Mouse (Mus musculus): ENCODE measurements around the gene 6030468B19Rik. TPM values are rescaled to one million over a fixed set of nuclear protein-coding genes. Genes with fewer than 3 reads are reported as not detected.
"Not testable (repeated sequence)": the region's sequence is repeated elsewhere in the genome, so short reads cannot be mapped to it uniquely, and the experiment has no call there.

The 6030468B19Rik gene
- polyA plus RNA-seq, 1 experiment from 2014 or later, result 0.69 TPM

GRCm38 (mm10) chr11:117826164-117826563 is 28.7 kb downstream of the 6030468B19Rik start:
- DNase-seq (ENCODE audit: low spot score), result peak; percentile 58
- Histone ChIP-seq H3K36me3 (replicated peaks) (peaks cover 31% of the 10 kb centered on the region), H3K9me3 (no peaks in the 10 kb centered on the region), H3K4me1 (peaks cover 64% of the 10 kb centered on the region), H3K27me3 (replicated peaks; ENCODE audit: low read depth, poor library complexity, severe bottlenecking) (no peaks in the 10 kb centered on the region), H3K27ac (replicated peaks) (peak overlapping the region; percentile 97), H3K4me3 (peak overlapping the region; percentile 85)
- 10% methylated on average over 5 of the region's 5 CpGs for WGBS

- no peak overlapping the region for H3K4me3 ChIP-seq
- H3K27ac ChIP-seq (replicated peaks), result peak overlapping the region; percentile 97; the same call in 1 of the 2 replicates
- peaks cover 66% of the 10 kb centered on the region for H3K4me1 ChIP-seq
- no peaks in the 10 kb centered on the region for H3K27me3 ChIP-seq (replicated peaks; ENCODE audit: low read depth, poor library complexity, severe bottlenecking)
- H3K36me3 ChIP-seq (replicated peaks), result peaks cover 24% of the 10 kb centered on the region
- no peak for DNase-seq (ENCODE audit: low spot score)
- no peaks in the 10 kb centered on the region for H3K9me3 ChIP-seq
- WGBS, result 74% methylated on average over 8 of the region's 8 CpGs
Measured at GRCm38 (mm10) chr11:117826916-117827315, 29.5 kb downstream of the 6030468B19Rik start.

- Histone ChIP-seq H3K27me3 (replicated peaks; ENCODE audit: low read depth, poor library complexity, severe bottlenecking) (no peaks in the 10 kb centered on the region), H3K9me3 (no peaks in the 10 kb centered on the region), H3K27ac (replicated peaks) (no peak overlapping the region), H3K4me1 (peaks cover 69% of the 10 kb centered on the region), H3K4me3 (no peak overlapping the region), H3K36me3 (replicated peaks) (peaks cover 19% of the 10 kb centered on the region)
- DNase-seq (ENCODE audit: low spot score), result no peak
- WGBS, result 77% methylated on average over 3 of the region's 3 CpGs
Measured at GRCm38 (mm10) chr11:117827386-117827785, 29.9 kb downstream of the 6030468B19Rik start.

GRCm38 (mm10) chr11:117828149-117828887 is 30.9 kb downstream of the 6030468B19Rik start:
- Histone ChIP-seq H3K9me3 (no peaks in the 10 kb centered on the region), H3K36me3 (replicated peaks) (peaks cover 9% of the 10 kb centered on the region), H3K27me3 (replicated peaks; ENCODE audit: low read depth, poor library complexity, severe bottlenecking) (no peaks in the 10 kb centered on the region), H3K4me3 (no peak overlapping the region), H3K27ac (replicated peaks) (0 out of 2 replicates have a peak overlapping the region, but pooled peaks have one; percentile 25), H3K4me1 (peaks cover 64% of the 10 kb centered on the region)
- WGBS, result 88% methylated on average over 18 of the region's 18 CpGs
- DNase-seq (ENCODE audit: low spot score), result no peak

GRCm38 (mm10) chr11:117828888-117829604 is 31.6 kb downstream of the 6030468B19Rik start:
- no peaks in the 10 kb centered on the region for H3K9me3 ChIP-seq
- H3K27me3 ChIP-seq (replicated peaks; ENCODE audit: low read depth, poor library complexity, severe bottlenecking), result no peaks in the 10 kb centered on the region
- H3K4me1 ChIP-seq, result peaks cover 58% of the 10 kb centered on the region
- no peak overlapping the region for H3K27ac ChIP-seq (replicated peaks)
- DNase-seq (ENCODE audit: low spot score), result no peak
- peaks cover 2% of the 10 kb centered on the region for H3K36me3 ChIP-seq (replicated peaks)
- WGBS, result 59% methylated on average over 9 of the region's 9 CpGs
- H3K4me3 ChIP-seq, result no peak overlapping the region

GRCm38 (mm10) chr11:117829671-117830215 is 32.3 kb downstream of the 6030468B19Rik start:
- Histone ChIP-seq H3K27me3 (replicated peaks; ENCODE audit: low read depth, poor library complexity, severe bottlenecking) (no peaks in the 10 kb centered on the region), H3K4me3 (no peak overlapping the region), H3K27ac (replicated peaks) (no peak overlapping the region), H3K4me1 (peaks cover 51% of the 10 kb centered on the region), H3K36me3 (replicated peaks) (no peaks in the 10 kb centered on the region), H3K9me3 (no peaks in the 10 kb centered on the region)
- 85% methylated on average over 2 of the region's 2 CpGs for WGBS
- DNase-seq (ENCODE audit: low spot score), result no peak

GRCm38 (mm10) chr11:117830401-117830800 is 32.9 kb downstream of the 6030468B19Rik start:
- H3K27ac ChIP-seq (replicated peaks), result peak overlapping the region; percentile 8; the same call in 1 of the 2 replicates
- DNase-seq (ENCODE audit: low spot score), result no peak
- H3K4me3 ChIP-seq, result no peak overlapping the region
- 89% methylated on average over 9 of the region's 9 CpGs for WGBS
- peaks cover 47% of the 10 kb centered on the region for H3K4me1 ChIP-seq
- no peaks in the 10 kb centered on the region for H3K27me3 ChIP-seq (replicated peaks; ENCODE audit: low read depth, poor library complexity, severe bottlenecking)
- H3K9me3 ChIP-seq, result no peaks in the 10 kb centered on the region
- no peaks in the 10 kb centered on the region for H3K36me3 ChIP-seq (replicated peaks)

- H3K27ac ChIP-seq (replicated peaks), result peak overlapping the region; percentile 70
- 15% methylated on average over 28 of the region's 28 CpGs for WGBS
- no peaks in the 10 kb centered on the region for H3K9me3 ChIP-seq
Measured at GRCm38 (mm10) chr11:117832086-117832969, 34.9 kb downstream of the 6030468B19Rik start.

GRCm38 (mm10) chr11:117833509-117833908 is 36.0 kb downstream of the 6030468B19Rik start:
- not testable (repeated sequence) for H3K36me3 ChIP-seq (replicated peaks); H3K27me3 ChIP-seq (replicated peaks; ENCODE audit: low read depth, poor library complexity, severe bottlenecking); H3K9me3 ChIP-seq; DNase-seq (ENCODE audit: low spot score); H3K4me3 ChIP-seq; H3K27ac ChIP-seq (replicated peaks)
- 80% methylated on average over 6 of the region's 6 CpGs for whole genome bisulfite sequencing
- H3K4me1 ChIP-seq, result peaks cover 33% of the 10 kb centered on the region

More at GRCm38 (mm10) chr11:117832086-117832969, 34.9 kb downstream of the 6030468B19Rik start:
- peak; percentile 85 for DNase-seq (ENCODE audit: low spot score)
- Histone ChIP-seq H3K4me3 (peak overlapping the region; percentile 52), H3K4me1 (peaks cover 35% of the 10 kb centered on the region), H3K36me3 (replicated peaks) (no peaks in the 10 kb centered on the region), H3K27me3 (replicated peaks; ENCODE audit: low read depth, poor library complexity, severe bottlenecking) (no peaks in the 10 kb centered on the region)

GRCm38 (mm10) chr11:117834086-117834485 is 36.6 kb downstream of the 6030468B19Rik start:
- DNase-seq (ENCODE audit: low spot score), result no peak
- no peaks in the 10 kb centered on the region for H3K36me3 ChIP-seq (replicated peaks)
- no peaks in the 10 kb centered on the region for H3K9me3 ChIP-seq
- H3K27ac ChIP-seq (replicated peaks), result no peak overlapping the region
- no peaks in the 10 kb centered on the region for H3K27me3 ChIP-seq (replicated peaks; ENCODE audit: low read depth, poor library complexity, severe bottlenecking)
- 94% methylated on average over 8 of the region's 8 CpGs for WGBS
- no peak overlapping the region for H3K4me3 ChIP-seq
- peaks cover 34% of the 10 kb centered on the region for H3K4me1 ChIP-seq

- H3K36me3 ChIP-seq (replicated peaks), result no peaks in the 10 kb centered on the region
- peaks cover 31% of the 10 kb centered on the region for H3K4me1 ChIP-seq
- no peaks in the 10 kb centered on the region for H3K9me3 ChIP-seq
- 28% methylated on average over 13 of the region's 13 CpGs for WGBS
- DNase-seq (ENCODE audit: low spot score), result peak; percentile 42
- H3K27me3 ChIP-seq (replicated peaks; ENCODE audit: low read depth, poor library complexity, severe bottlenecking), result no peaks in the 10 kb centered on the region
- H3K4me3 ChIP-seq, result peak overlapping the region; percentile 36; the same call in 1 of the 2 replicates
- no peak overlapping the region for H3K27ac ChIP-seq (replicated peaks)
Measured at GRCm38 (mm10) chr11:117836306-117836705, 38.8 kb downstream of the 6030468B19Rik start.

GRCm38 (mm10) chr11:117838572-117838971 is 41.1 kb downstream of the 6030468B19Rik start:
- Histone ChIP-seq H3K36me3 (replicated peaks) (no peaks in the 10 kb centered on the region), H3K27ac (replicated peaks) (peak overlapping the region; percentile 64), H3K4me3 (no peak overlapping the region), H3K9me3 (no peaks in the 10 kb centered on the region), H3K4me1 (peaks cover 21% of the 10 kb centered on the region), H3K27me3 (replicated peaks; ENCODE audit: low read depth, poor library complexity, severe bottlenecking) (no peaks in the 10 kb centered on the region)
- WGBS, result 71% methylated on average over 2 of the region's 2 CpGs
- DNase-seq (ENCODE audit: low spot score), result no peak

Measured in embryonic facial prominence, embryonic 10.5 days (tissue).